Mouse (Mus musculus) forebrain, embryonic 12.5 days (tissue): Measurements from ENCODE around the gene Efcab11. TPM values are rescaled to one million over a fixed set of nuclear protein-coding genes. Genes with fewer than 3 reads are reported as not detected.

ENCODE experiments used
- ATAC-seq: fragments of 200-750 bp; cut with Nextera tagmentation; 2 replicates; pipeline ENCODE4 v1.8.0; 2017; ENCODE audit warnings: moderate TSS enrichment; ENCODE audit not compliant: low FRiP score
- H3K27ac ChIP-seq: fragments of 300-500 bp; sonication (generic); 2 replicates; pipeline ENCODE4 v1.5.1; 2016; ENCODE audit warnings: mild to moderate bottlenecking
- H3K27me3 ChIP-seq: fragments of 300-500 bp; sonication (generic); 2 replicates; pipeline ENCODE4 v1.6.1; 2016; ENCODE audit warnings: mild to moderate bottlenecking
- H3K36me3 ChIP-seq: fragments of 300-500 bp; sonication (generic); replicated peaks from 2 replicates; pipeline ENCODE4 v1.6.1; 2016; ENCODE audit warnings: mild to moderate bottlenecking
- H3K4me1 ChIP-seq: fragments of 300-500 bp; sonication (generic); 2 replicates; pipeline ENCODE4 v1.6.1; 2016
- H3K4me2 ChIP-seq: fragments of 300-500 bp; sonication (generic); 2 replicates; pipeline ENCODE4 v1.6.1; 2016; ENCODE audit warnings: mild to moderate bottlenecking, moderate library complexity
- H3K4me3 ChIP-seq: fragments of 300-500 bp; sonication (generic); replicated peaks from 2 replicates; pipeline ENCODE4 v1.5.1; 2016; ENCODE audit warnings: mild to moderate bottlenecking
- H3K9ac ChIP-seq: fragments of 300-500 bp; sonication (generic); 2 replicates; pipeline ENCODE4 v1.6.1; 2016; ENCODE audit warnings: mild to moderate bottlenecking
- H3K9me3 ChIP-seq: fragments of 300-500 bp; sonication (generic); 2 replicates; pipeline ENCODE4 v1.6.1; 2016
- WGBS: fragments of 180-500 bp; shearing (Covaris S2); methylation state at CpG from one replicate; pipeline ENCODE4 v1.1.7; 2016; 5-methylcytosine and 5-hydroxymethylcytosine counted together
- polyA plus RNA-seq: library from polyadenylated mRNA; unstranded; fragments of >200 nt; fragmentation: Nextera tagmentation; extraction: Ambion mirVana; gene quantifications from 2 replicates; pipeline ENCODE4 v1.2.1, GENCODE M21; 2016

Gene Efcab11
- polyA plus RNA-seq, 1 experiment from 2014 or later: 25.2 TPM

DNA sequence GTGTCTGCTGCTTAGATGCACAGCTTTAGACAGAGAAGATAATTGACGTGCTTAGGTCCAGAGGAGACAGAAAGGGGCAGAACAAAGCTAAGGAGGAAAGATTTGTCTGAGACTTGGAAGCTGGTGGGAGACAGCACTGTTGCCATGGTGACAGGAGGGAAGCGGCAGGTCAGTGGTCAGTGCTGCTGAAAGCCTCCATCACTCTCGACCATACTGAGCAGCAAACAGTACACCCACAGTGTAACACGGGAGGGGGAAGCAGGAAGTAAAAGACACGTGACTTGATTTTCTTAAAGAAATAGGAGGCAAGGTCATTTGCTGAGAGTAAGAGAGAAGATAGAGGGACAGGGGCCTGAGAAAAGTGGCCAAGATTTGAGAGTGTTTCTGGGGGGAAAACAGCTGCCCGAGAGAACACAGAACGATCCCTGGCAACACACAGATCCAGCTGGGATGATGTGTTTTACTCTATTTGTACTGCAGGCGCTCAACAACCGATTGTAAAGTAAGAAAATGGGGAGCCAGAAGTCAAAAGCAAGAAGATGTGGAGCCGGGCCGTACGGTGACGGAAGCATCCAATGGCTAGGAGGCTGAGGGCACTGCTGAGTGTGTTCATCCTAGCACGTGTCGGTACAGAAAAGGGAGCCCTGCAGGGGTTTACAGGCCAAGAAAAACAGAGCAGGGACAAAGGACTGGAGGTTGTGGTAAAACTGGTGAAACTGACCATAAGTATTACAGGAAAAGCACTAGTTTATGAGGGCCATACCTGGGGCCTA is 126.3 kb downstream of the Efcab11 start:
- H3K4me1 ChIP-seq: peaks cover 25% of the 10 kb centered on the region
- H3K4me2 ChIP-seq: peak overlapping the region; percentile 48
- H3K27ac ChIP-seq: peak overlapping the region; percentile 65
- peak overlapping the region; percentile 13; the same call in 1 of the 2 replicates for H3K4me3 ChIP-seq
- H3K9me3 ChIP-seq: no peaks in the 10 kb centered on the region
- H3K36me3 ChIP-seq: no peaks in the 10 kb centered on the region
- 35% methylated on average over 15 of the region's 15 CpGs for WGBS
- ATAC-seq: peak; percentile 90
- H3K9ac ChIP-seq: 0 out of 2 replicates have a peak overlapping the region, but pooled peaks have one; percentile 17
- H3K27me3 ChIP-seq: no peaks in the 10 kb centered on the region; the same call in 1 of the 2 replicates

GRCm38 (mm10) chr12:99756914-99757687 is 127.1 kb downstream of the Efcab11 start:
- H3K36me3 ChIP-seq: no peaks in the 10 kb centered on the region
- peak; percentile 45 for ATAC-seq
- no peak overlapping the region for H3K9ac ChIP-seq
- peaks cover 25% of the 10 kb centered on the region for H3K4me1 ChIP-seq
- peak overlapping the region; percentile 48 for H3K4me2 ChIP-seq
- H3K27ac ChIP-seq: peak overlapping the region; percentile 65
- 26% methylated on average over 18 of the region's 18 CpGs for WGBS
- peak overlapping the region; percentile 13 for H3K4me3 ChIP-seq
- H3K9me3 ChIP-seq: no peaks in the 10 kb centered on the region
- H3K27me3 ChIP-seq: no peaks in the 10 kb centered on the region; the same call in 1 of the 2 replicates

- WGBS: 76% methylated on average over 9 of the region's 9 CpGs
Observed at GRCm38 (mm10) chr12:99756213-99756612, 128.0 kb downstream of the Efcab11 start.

DNA sequence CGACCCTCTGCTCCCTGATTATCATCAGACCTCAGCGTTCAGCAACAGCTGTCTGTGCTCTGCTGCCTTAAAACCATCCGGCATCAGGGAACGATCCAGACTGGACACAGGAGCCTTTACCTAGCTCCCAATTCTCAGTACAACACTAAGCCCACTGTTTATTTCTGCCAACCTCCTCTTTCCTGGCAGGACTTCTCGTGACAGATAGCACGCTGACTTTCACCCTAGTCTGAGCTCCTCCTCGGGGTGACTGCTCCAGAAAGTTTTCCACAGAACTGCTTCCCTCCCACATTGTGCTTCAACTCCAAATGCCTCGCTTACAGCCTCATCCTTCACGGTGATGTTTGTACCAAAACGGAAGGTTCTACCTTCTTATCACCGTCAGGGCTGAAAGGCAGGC is 131.3 kb downstream of the Efcab11 start:
- ATAC-seq: no peak
- Histone ChIP-seq H3K9me3 (no peaks in the 10 kb centered on the region), H3K9ac (no peak overlapping the region), H3K4me2 (no peak overlapping the region), H3K27ac (no peak overlapping the region), H3K36me3 (no peaks in the 10 kb centered on the region), H3K27me3 (no peaks in the 10 kb centered on the region; the same call in 1 of the 2 replicates), H3K4me1 (peaks cover 19% of the 10 kb centered on the region), H3K4me3 (no peak overlapping the region)
- 88% methylated on average over 11 of the region's 11 CpGs for WGBS

More at GRCm38 (mm10) chr12:99756213-99756612, 128.0 kb downstream of the Efcab11 start:
- Histone ChIP-seq H3K36me3 (no peaks in the 10 kb centered on the region), H3K27ac (no peak overlapping the region), H3K27me3 (no peaks in the 10 kb centered on the region; the same call in 1 of the 2 replicates), H3K4me2 (peak overlapping the region; percentile 48; the same call in 1 of the 2 replicates), H3K9me3 (no peaks in the 10 kb centered on the region), H3K9ac (no peak overlapping the region), H3K4me1 (peaks cover 25% of the 10 kb centered on the region), H3K4me3 (no peak overlapping the region)
- ATAC-seq: peak; percentile 33; the same call in 1 of the 2 replicates

DNA sequence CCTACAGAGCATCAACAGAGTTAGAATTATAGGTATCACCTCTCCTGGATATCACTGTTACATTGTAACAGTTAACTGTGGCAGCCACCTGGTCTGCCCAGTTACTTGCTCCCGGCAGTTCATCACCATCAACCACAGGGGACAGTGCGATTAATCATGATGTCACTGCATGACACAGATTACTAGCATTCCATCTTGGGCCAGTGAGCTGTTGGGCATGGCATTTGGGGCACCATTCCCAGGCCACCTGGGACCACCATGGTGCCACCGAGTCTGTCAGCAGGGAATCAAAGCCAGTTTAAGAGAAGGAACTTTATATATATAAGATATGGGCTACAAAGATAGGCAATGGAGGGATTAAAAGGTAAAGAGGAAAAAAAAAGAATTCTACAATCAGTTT is 134.8 kb downstream of the Efcab11 start:
- no peak overlapping the region for H3K4me2 ChIP-seq
- no peak overlapping the region for H3K27ac ChIP-seq
- no peaks in the 10 kb centered on the region for H3K9me3 ChIP-seq
- H3K36me3 ChIP-seq: no peaks in the 10 kb centered on the region
- H3K27me3 ChIP-seq: no peaks in the 10 kb centered on the region
- H3K9ac ChIP-seq: no peak overlapping the region
- no peaks in the 10 kb centered on the region for H3K4me1 ChIP-seq
- WGBS: 77% methylated on average over 3 of the region's 3 CpGs
- no peak overlapping the region for H3K4me3 ChIP-seq
- ATAC-seq: no peak

- 90% methylated on average over 8 of the region's 8 CpGs for WGBS
- ATAC-seq: no peak
Observed at GRCm38 (mm10) chr12:99741631-99742030, 142.6 kb downstream of the Efcab11 start.

GRCm38 (mm10) chr12:99739211-99739610 is 145.0 kb downstream of the Efcab11 start:
- no peaks in the 10 kb centered on the region for H3K9me3 ChIP-seq
- H3K4me1 ChIP-seq: peaks cover 18% of the 10 kb centered on the region
- ATAC-seq: no peak
- 71% methylated on average over 5 of the region's 5 CpGs for WGBS
- no peak overlapping the region for H3K4me2 ChIP-seq
- H3K27ac ChIP-seq: no peak overlapping the region
- no peaks in the 10 kb centered on the region for H3K36me3 ChIP-seq
- H3K9ac ChIP-seq: no peak overlapping the region
- H3K27me3 ChIP-seq: 0 out of 2 replicates have a peak, but pooled peaks cover 3% of the 10 kb centered on the region
- no peak overlapping the region for H3K4me3 ChIP-seq

More at GRCm38 (mm10) chr12:99741631-99742030, 142.6 kb downstream of the Efcab11 start:
- no peak overlapping the region for H3K4me3 ChIP-seq
- H3K27me3 ChIP-seq: 0 out of 2 replicates have a peak, but pooled peaks cover 3% of the 10 kb centered on the region
- no peak overlapping the region for H3K9ac ChIP-seq
- no peaks in the 10 kb centered on the region for H3K36me3 ChIP-seq
- no peak overlapping the region for H3K27ac ChIP-seq
- H3K9me3 ChIP-seq: no peaks in the 10 kb centered on the region
- H3K4me1 ChIP-seq: peaks cover 12% of the 10 kb centered on the region
- H3K4me2 ChIP-seq: no peak overlapping the region

- H3K4me3 ChIP-seq: no peak overlapping the region
- 0 out of 2 replicates have a peak, but pooled peaks cover 3% of the 10 kb centered on the region for H3K27me3 ChIP-seq
- no peak overlapping the region for H3K27ac ChIP-seq
- H3K36me3 ChIP-seq: no peaks in the 10 kb centered on the region
- H3K9me3 ChIP-seq: no peaks in the 10 kb centered on the region
- no peak for ATAC-seq
- no peak overlapping the region for H3K9ac ChIP-seq
- no peak overlapping the region for H3K4me2 ChIP-seq
- WGBS: 92% methylated on average over 6 of the region's 6 CpGs
- peaks cover 18% of the 10 kb centered on the region for H3K4me1 ChIP-seq
Observed at GRCm38 (mm10) chr12:99738256-99738655, 146.0 kb downstream of the Efcab11 start.

GRCm38 (mm10) chr12:99736971-99737370 is 147.3 kb downstream of the Efcab11 start:
- Histone ChIP-seq H3K4me1 (peaks cover 18% of the 10 kb centered on the region), H3K36me3 (no peaks in the 10 kb centered on the region), H3K9me3 (no peaks in the 10 kb centered on the region), H3K9ac (no peak overlapping the region), H3K4me3 (no peak overlapping the region), H3K27me3 (0 out of 2 replicates have a peak, but pooled peaks cover 3% of the 10 kb centered on the region), H3K27ac (no peak overlapping the region), H3K4me2 (no peak overlapping the region)
- no peak for ATAC-seq
- WGBS: 50% methylated on average over 3 of the region's 3 CpGs

DNA sequence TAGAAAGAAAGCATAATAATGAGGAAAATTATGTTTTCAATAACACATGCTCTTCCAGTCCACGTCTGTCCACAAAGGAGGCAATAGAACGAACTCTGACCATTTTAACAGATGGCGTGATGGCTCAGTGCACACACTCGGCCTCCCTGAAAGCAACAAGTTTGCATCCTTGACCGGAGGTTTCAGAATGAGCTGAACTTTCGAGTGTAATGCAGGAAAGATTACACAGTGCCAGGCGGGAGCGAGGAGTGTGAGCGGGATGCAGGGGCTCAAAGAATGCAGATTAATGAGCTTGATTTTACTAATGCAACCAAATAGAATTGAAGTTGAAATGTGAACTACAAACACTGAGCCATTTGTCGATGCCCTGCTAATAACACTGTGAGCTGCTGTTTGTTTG is 149.1 kb downstream of the Efcab11 start:
- H3K4me1 ChIP-seq: peaks cover 18% of the 10 kb centered on the region
- H3K9me3 ChIP-seq: no peaks in the 10 kb centered on the region
- ATAC-seq: 0 out of 2 replicates have a peak, but pooled peaks have one; percentile 63
- 0 out of 2 replicates have a peak, but pooled peaks cover 3% of the 10 kb centered on the region for H3K27me3 ChIP-seq
- no peak overlapping the region for H3K9ac ChIP-seq
- H3K4me3 ChIP-seq: no peak overlapping the region
- no peak overlapping the region for H3K27ac ChIP-seq
- H3K36me3 ChIP-seq: no peaks in the 10 kb centered on the region
- 36% methylated on average over 10 of the region's 10 CpGs for WGBS
- no peak overlapping the region for H3K4me2 ChIP-seq

DNA sequence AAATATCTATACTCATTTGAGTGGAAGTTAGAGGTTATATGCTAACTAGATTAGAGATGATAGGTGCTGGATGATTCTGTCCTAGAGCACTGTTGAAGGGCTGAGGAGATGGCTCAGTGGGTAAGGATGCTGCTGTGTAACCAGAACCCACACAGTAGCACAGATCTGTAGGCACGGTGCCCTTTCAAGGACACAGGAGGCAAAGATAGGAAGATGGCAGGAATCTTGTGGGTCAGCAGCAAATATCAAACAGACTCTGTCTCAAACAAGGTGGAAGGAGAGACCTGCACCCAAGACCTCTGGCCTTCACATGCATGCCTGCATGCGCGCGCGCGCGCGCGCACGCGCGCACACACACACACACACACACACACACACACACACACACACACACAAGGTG is 160.0 kb downstream of the Efcab11 start:
- no peaks in the 10 kb centered on the region for H3K36me3 ChIP-seq
- H3K9ac ChIP-seq: no peak overlapping the region
- no peaks in the 10 kb centered on the region for H3K9me3 ChIP-seq
- H3K27ac ChIP-seq: no peak overlapping the region
- H3K4me2 ChIP-seq: no peak overlapping the region
- no peak overlapping the region for H3K4me3 ChIP-seq
- no peaks in the 10 kb centered on the region for H3K4me1 ChIP-seq
- no peaks in the 10 kb centered on the region for H3K27me3 ChIP-seq
- 98% methylated on average over 12 of the region's 12 CpGs for WGBS
- ATAC-seq: no peak

- no peak for ATAC-seq
- Histone ChIP-seq H3K9ac (no peak overlapping the region), H3K4me2 (no peak overlapping the region), H3K4me3 (no peak overlapping the region), H3K4me1 (no peaks in the 10 kb centered on the region), H3K27me3 (no peaks in the 10 kb centered on the region), H3K9me3 (no peaks in the 10 kb centered on the region), H3K27ac (no peak overlapping the region), H3K36me3 (no peaks in the 10 kb centered on the region)
- 85% methylated on average over 8 of the region's 8 CpGs for WGBS
Observed at GRCm38 (mm10) chr12:99723791-99724190, 160.4 kb downstream of the Efcab11 start.
